Mouse (Mus musculus): ENCODE data around the gene Osbpl3. TPM values are rescaled to one million over a fixed set of nuclear protein-coding genes. Genes with fewer than 3 reads are reported as not detected.
A peak's percentile ranks its signal among the peaks of the same experiment; 100 is the strongest.

The Osbpl3 gene
- polyA plus RNA-seq, 1 experiment from 2014 or later: 1.4 TPM

DNA sequence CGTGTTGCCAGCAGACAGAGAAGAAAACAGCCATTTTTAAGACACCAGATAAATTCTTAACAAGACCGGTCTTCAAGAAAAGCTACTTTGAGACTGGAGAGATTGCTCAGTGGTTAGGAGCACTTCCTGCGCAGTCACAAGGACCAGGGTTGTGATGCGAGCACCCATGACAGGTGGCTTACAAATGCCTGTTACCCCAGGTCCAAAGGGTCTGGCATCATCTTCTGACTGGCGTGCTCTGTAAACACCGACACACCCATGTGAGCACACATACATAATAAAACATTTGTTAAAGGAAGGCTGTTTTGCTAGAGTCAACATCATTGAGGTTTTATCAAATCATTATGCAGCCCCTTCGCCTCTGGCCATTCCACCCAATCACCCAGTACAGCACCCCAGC lies 176.4 kb downstream of the Osbpl3 start:
- 78% methylated on average over 7 of the region's 7 CpGs for WGBS (ENCODE audit: insufficient replicate concordance)
- H3K27ac ChIP-seq: no peak overlapping the region

DNA sequence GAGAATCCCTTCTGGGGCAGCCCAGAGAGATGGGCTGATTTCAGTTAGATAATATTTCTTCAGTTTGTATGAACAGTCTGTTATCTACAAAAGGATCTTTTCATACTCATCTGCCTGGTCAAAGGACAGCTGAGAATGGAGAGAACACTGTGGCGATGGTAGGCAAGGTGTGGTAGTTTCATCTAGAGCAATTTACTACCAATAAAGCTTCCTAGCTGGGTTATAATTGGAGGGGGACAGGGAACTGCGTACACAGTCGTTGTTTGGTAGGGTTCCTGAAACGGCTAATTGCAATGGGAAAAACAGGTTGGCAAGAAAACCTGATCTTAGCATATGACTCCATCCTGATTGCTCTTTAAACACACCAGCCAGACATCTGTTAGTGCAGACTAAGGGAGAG lies 182.1 kb downstream of the Osbpl3 start:
- Histone ChIP-seq H3K9ac (no peak overlapping the region), H3K4me1 (no peaks in the 10 kb centered on the region), H3K4me2 (no peak overlapping the region), H3K9me3 (replicated peaks) (no peaks in the 10 kb centered on the region), H3K27me3 (replicated peaks) (no peaks in the 10 kb centered on the region), H3K4me3 (no peak overlapping the region), H3K36me3 (no peaks in the 10 kb centered on the region), H3K27ac (no peak overlapping the region)
- WGBS (ENCODE audit: insufficient replicate concordance): 70% methylated on average over 4 of the region's 4 CpGs
- no peak for ATAC-seq

More for the DNA sequence above, 176.4 kb downstream of the Osbpl3 start:
- Histone ChIP-seq H3K9ac (no peak overlapping the region), H3K4me3 (no peak overlapping the region), H3K4me2 (no peak overlapping the region), H3K9me3 (replicated peaks) (no peaks in the 10 kb centered on the region), H3K36me3 (no peaks in the 10 kb centered on the region), H3K27me3 (replicated peaks) (no peaks in the 10 kb centered on the region), H3K4me1 (no peaks in the 10 kb centered on the region)
- no peak for ATAC-seq

DNA sequence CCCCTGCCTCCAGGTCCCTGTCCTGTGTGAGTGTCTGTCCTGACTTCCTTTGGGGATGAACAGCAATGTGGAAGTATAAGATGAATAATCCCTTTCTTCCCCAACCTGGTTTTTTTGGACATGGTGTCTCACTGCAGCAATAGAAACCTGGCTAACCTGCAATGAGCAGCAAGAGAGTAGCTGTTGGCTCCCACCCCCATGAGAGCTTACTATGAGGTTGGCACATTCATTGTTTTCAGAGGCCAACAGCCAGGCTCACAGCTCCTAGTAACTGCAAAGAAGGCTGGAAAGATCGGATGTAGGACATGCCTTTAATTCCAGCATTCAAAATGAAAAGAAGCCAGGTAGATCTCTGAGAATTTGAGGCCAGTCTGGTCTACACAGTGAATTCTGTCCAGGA lies 182.6 kb downstream of the Osbpl3 start:
- H3K27ac ChIP-seq: no peak overlapping the region
- H3K27me3 ChIP-seq (replicated peaks): no peaks in the 10 kb centered on the region
- no peak overlapping the region for H3K4me2 ChIP-seq
- no peaks in the 10 kb centered on the region for H3K9me3 ChIP-seq (replicated peaks)
- no peak for ATAC-seq
- H3K4me1 ChIP-seq: no peaks in the 10 kb centered on the region
- no peak overlapping the region for H3K9ac ChIP-seq
- no peaks in the 10 kb centered on the region for H3K36me3 ChIP-seq
- WGBS (ENCODE audit: insufficient replicate concordance): 54% methylated on average over 1 of the region's 1 CpGs
- H3K4me3 ChIP-seq: no peak overlapping the region

DNA sequence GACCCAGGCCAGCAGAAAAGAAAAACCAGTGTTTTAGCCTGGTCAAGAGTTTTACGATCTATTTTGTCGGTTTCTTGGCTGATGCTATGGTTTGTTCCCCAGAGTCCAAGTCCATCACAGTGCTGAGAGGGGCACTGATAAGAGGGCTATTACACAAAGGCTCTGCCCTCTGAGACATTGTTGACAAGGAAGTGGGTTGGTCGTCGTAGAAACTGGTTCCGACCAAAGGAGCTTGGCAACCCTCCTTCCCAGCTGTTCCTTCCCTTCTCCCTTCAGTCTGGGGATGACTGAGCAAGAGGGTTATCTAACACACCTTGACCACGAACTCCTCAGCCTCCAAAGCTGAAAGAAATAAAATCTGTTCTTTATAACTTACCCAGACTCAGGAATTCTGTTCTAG lies 192.3 kb downstream of the Osbpl3 start, which contains the start of gene Gsdme:
Gsdme (minus strand) TSS at position 193 of the 400 bp plus-strand sequence.
- WGBS (ENCODE audit: insufficient replicate concordance): 49% methylated on average over 6 of the region's 6 CpGs
- Histone ChIP-seq H3K27ac (no peak within 1 kb of the TSS), H3K27me3 (replicated peaks) (peaks cover 29% of the 10 kb centered on the region), H3K9me3 (replicated peaks) (no peaks in the 10 kb centered on the region), H3K4me3 (no peak within 1 kb of the TSS), H3K4me2 (no peak within 1 kb of the TSS), H3K9ac (no peak within 1 kb of the TSS), H3K4me1 (peaks cover 7% of the 10 kb centered on the region; the same call in 1 of the 2 replicates), H3K36me3 (no peaks in the 10 kb centered on the region)
- no peak for ATAC-seq

DNA sequence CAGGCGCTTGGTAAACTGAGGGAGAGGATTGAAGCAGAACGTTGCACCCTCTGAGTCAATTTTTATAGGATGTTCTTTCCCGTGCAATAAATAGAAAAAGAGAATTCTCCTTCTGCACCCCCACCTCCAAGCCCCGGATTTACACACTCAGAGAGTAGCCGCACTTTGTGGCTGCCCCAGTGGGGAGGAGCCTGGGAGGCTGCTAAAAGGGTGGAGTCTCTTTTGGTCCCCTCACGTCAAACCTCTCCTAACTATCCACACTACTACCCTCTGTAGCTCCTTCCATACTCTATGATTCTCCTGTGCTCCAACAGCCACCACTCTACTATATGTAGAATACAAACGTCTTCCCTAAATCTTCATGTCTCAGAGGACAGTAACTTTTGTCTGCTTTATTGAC lies 193.7 kb downstream of the Osbpl3 start:
- H3K27ac ChIP-seq: no peak overlapping the region
- no peaks in the 10 kb centered on the region for H3K9me3 ChIP-seq (replicated peaks)
- H3K4me1 ChIP-seq: peaks cover 7% of the 10 kb centered on the region; the same call in 1 of the 2 replicates
- no peaks in the 10 kb centered on the region for H3K36me3 ChIP-seq
- no peak for ATAC-seq
- H3K27me3 ChIP-seq (replicated peaks): peaks cover 29% of the 10 kb centered on the region
- peak overlapping the region; percentile 59 for H3K4me2 ChIP-seq
- no peak overlapping the region for H3K9ac ChIP-seq
- peak overlapping the region; percentile 49 for H3K4me3 ChIP-seq
- WGBS (ENCODE audit: insufficient replicate concordance): 30% methylated on average over 7 of the region's 7 CpGs

GRCm38 (mm10) chr6:50261922-50262261 lies 194.1 kb downstream of the Osbpl3 start:
- WGBS (ENCODE audit: insufficient replicate concordance): 0% methylated on average over 6 of the region's 6 CpGs
- no peak for ATAC-seq

DNA sequence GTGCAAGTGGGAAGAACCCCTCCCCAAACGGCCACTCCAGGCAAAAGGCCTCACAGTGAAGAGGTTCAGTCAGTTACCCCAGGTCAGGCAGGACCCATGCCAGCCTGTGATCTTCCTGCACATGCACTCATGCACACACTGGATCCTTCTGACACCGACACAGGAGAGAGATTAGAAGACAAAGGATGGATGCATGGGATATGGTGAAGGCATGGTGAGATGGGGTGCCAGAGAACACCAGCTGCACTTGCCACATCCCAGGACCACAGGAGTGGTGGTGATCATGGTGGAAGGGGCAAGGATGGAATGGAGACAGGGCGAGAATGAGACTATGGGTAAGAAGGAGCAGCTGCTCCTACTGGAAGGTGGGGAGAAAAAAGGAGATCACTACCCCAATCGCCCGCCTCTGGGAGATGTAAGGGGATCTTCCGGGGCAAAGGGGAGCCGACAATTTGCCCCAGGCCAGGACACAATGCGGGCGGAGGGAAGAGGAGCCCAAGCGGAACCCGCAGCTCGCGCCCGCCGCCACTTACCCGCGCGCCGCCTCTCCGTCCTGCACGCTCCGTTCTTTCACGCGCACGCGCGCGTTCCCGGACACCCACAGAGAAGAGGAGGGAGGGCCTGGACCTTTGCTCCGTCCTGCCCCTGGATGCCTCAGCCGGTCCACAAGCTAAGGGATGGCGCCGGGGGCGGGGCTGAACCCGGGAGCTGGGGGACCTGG lies 194.6 kb downstream of the Osbpl3 start:
- Histone ChIP-seq H3K27ac (no peak overlapping the region), H3K4me3 (peak overlapping the region; percentile 49), H3K9ac (peak overlapping the region; percentile 8; the same call in 1 of the 2 replicates), H3K4me1 (peaks cover 7% of the 10 kb centered on the region; the same call in 1 of the 2 replicates), H3K9me3 (replicated peaks) (no peaks in the 10 kb centered on the region), H3K27me3 (replicated peaks) (peaks cover 29% of the 10 kb centered on the region), H3K4me2 (peak overlapping the region; percentile 59), H3K36me3 (no peaks in the 10 kb centered on the region)
- peak; percentile 62 for ATAC-seq
- 5% methylated on average over 35 of the region's 35 CpGs for WGBS (ENCODE audit: insufficient replicate concordance)

More at GRCm38 (mm10) chr6:50261922-50262261, 194.1 kb downstream of the Osbpl3 start:
- Histone ChIP-seq H3K9ac (0 out of 2 replicates have a peak overlapping the region, but pooled peaks have one; percentile 8), H3K27ac (no peak overlapping the region), H3K4me1 (peaks cover 7% of the 10 kb centered on the region; the same call in 1 of the 2 replicates), H3K36me3 (no peaks in the 10 kb centered on the region), H3K4me2 (peak overlapping the region; percentile 59), H3K4me3 (peak overlapping the region; percentile 49), H3K9me3 (replicated peaks) (no peaks in the 10 kb centered on the region), H3K27me3 (replicated peaks) (peaks cover 29% of the 10 kb centered on the region)

GRCm38 (mm10) chr6:50255356-50255755 lies 200.6 kb downstream of the Osbpl3 start:
- no peak for ATAC-seq
- Histone ChIP-seq H3K9ac (no peak overlapping the region), H3K36me3 (no peaks in the 10 kb centered on the region), H3K4me2 (no peak overlapping the region), H3K4me1 (no peaks in the 10 kb centered on the region), H3K27me3 (replicated peaks) (peaks cover 6% of the 10 kb centered on the region; the same call in 1 of the 2 replicates), H3K4me3 (no peak overlapping the region), H3K9me3 (replicated peaks) (no peaks in the 10 kb centered on the region), H3K27ac (no peak overlapping the region)
- 51% methylated on average over 5 of the region's 5 CpGs for WGBS (ENCODE audit: insufficient replicate concordance)

GRCm38 (mm10) chr6:50254723-50255184 lies 201.2 kb downstream of the Osbpl3 start:
- peaks cover under 1% of the 10 kb centered on the region; the same call in 1 of the 2 replicates for H3K27me3 ChIP-seq (replicated peaks)
- WGBS (ENCODE audit: insufficient replicate concordance): 19% methylated on average over 10 of the region's 10 CpGs
- no peak overlapping the region for H3K9ac ChIP-seq
- no peak overlapping the region for H3K4me3 ChIP-seq
- no peaks in the 10 kb centered on the region for H3K4me1 ChIP-seq
- no peak for ATAC-seq
- no peak overlapping the region for H3K27ac ChIP-seq
- H3K4me2 ChIP-seq: peak overlapping the region; percentile 12; the same call in 1 of the 2 replicates
- H3K36me3 ChIP-seq: no peaks in the 10 kb centered on the region
- H3K9me3 ChIP-seq (replicated peaks): no peaks in the 10 kb centered on the region

- Histone ChIP-seq H3K27me3 (replicated peaks) (no peaks in the 10 kb centered on the region), H3K4me2 (no peak overlapping the region), H3K9ac (no peak overlapping the region), H3K9me3 (replicated peaks) (no peaks in the 10 kb centered on the region), H3K4me1 (no peaks in the 10 kb centered on the region), H3K36me3 (no peaks in the 10 kb centered on the region), H3K4me3 (no peak overlapping the region), H3K27ac (no peak overlapping the region)
- no peak for ATAC-seq
- WGBS (ENCODE audit: insufficient replicate concordance): 14% methylated on average over 5 of the region's 5 CpGs
These were observed 203.3 kb downstream of the Osbpl3 start for GRCm38 (mm10) chr6:50252690-50253089.

DNA sequence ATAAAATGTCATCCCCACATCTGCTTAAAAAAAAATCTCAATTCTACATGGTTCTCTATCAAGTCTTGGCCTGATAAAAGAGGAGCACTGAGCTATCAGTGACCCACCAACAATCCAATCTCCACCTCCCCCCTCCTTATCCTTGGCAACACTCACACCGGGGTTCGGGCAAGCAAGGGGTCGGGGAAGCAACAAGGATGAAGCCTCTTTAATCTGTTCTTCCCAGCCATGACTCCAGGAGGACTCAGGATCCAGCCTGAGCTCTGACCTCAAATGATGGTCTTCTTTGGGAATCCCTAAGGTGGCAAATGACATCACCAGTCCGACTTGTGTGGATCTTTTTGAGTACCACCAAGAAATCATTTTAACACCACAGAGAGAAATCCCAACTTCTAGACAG lies 208.2 kb downstream of the Osbpl3 start:
- no peaks in the 10 kb centered on the region for H3K9me3 ChIP-seq (replicated peaks)
- no peaks in the 10 kb centered on the region for H3K27me3 ChIP-seq (replicated peaks)
- H3K36me3 ChIP-seq: no peaks in the 10 kb centered on the region
- 43% methylated on average over 4 of the region's 4 CpGs for WGBS (ENCODE audit: insufficient replicate concordance)
- H3K9ac ChIP-seq: no peak overlapping the region
- H3K4me1 ChIP-seq: no peaks in the 10 kb centered on the region
- H3K27ac ChIP-seq: no peak overlapping the region
- H3K4me2 ChIP-seq: no peak overlapping the region
- no peak overlapping the region for H3K4me3 ChIP-seq
- no peak for ATAC-seq

DNA sequence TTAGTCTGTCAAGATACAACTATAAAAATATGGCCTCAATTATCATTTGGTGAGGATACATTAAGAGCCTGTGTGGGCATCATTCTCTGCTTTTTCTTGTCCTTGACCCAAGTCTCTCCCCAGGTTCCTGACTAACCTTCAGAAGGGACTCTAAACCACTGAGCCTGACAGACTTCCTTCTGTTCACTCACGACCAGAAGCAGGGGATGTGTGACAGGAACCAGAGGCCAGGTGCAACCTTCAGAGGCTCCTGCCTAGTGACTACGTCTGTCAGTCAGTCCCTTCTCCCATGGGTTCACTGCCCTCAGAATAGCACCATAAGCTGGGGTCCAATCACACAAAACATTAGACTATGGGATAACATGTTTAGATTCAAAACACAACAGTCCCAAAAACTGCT lies 208.6 kb downstream of the Osbpl3 start:
- 27% methylated on average over 2 of the region's 2 CpGs for WGBS (ENCODE audit: insufficient replicate concordance)
- no peaks in the 10 kb centered on the region for H3K4me1 ChIP-seq
- no peak overlapping the region for H3K27ac ChIP-seq
- H3K36me3 ChIP-seq: no peaks in the 10 kb centered on the region
- H3K4me2 ChIP-seq: no peak overlapping the region
- ATAC-seq: no peak
- no peaks in the 10 kb centered on the region for H3K27me3 ChIP-seq (replicated peaks)
- no peak overlapping the region for H3K9ac ChIP-seq
- no peak overlapping the region for H3K4me3 ChIP-seq
- H3K9me3 ChIP-seq (replicated peaks): no peaks in the 10 kb centered on the region
